Mouse (Mus musculus) kidney, postnatal 25 days (tissue): ENCODE results near the gene Vmn2r82.
"Not testable (repeated sequence)": the region's sequence is repeated elsewhere in the genome, so short reads cannot be mapped to it uniquely, and the experiment has no call there.

Experiments used
- DNase-seq, 2 experiments: peaks; one replicate each; pipeline ENCODE4 v3.0.0; 2021; ENCODE audit warnings: mixed read lengths in 2 of 2

Vmn2r82 gene

DNA sequence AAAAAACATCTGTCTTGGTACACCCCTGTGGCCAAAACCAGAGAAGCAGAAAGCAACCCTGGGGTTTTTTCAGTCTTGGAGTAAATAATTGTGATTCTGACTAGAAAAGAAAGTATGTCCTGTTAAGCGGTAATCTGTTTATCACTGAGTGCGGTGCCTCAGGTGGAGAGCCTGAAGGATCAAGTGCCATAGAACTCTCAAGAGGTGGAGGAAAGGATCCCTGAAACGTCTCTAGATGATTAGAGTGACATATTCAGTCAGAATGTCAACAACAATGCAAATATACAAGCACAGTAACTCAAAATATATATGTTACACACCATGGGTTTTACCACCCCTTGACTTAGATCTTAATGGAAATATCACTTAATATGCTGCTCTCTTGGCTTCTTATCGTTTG is at the start of gene Vmn2r82:
TSS of gene Vmn2r82 (plus strand) at position 301 of the 400 bp plus-strand sequence.
- DNase-seq, result not testable (repeated sequence)

DNA sequence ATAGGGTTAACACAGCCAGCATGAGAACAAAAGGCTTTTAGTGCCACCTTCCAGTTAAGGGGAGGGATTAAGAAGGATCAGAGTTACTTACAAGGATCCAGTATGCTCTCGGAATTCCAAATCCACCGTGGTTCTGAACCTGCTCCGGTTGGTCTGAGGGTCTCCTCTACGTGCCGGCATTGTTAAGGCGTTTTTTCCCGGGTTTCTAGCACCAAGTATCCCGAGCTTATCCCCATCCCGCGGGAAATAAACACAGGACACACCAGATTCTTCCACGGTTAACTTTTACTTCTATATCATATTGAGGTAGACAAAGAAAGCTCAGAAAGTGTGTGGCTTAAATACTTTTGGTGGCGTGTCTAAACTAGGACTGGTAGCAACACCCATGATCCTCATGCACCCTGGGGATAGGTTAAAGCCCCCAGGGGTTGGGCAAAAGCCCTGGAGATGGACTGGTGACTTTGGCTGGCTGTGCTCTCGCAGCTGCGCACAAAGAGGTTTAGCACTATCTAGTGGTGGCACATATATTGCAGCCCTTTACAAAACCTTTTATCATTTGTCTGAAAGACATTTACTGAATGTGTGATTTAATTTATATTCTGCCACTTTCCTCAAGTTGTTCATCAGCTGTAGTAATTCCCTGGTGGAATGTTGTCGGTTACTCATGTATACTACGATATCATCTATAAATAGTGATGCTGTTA is 34.1 kb upstream of the Vmn2r82 start:
- not testable (repeated sequence) for DNase-seq

DNA sequence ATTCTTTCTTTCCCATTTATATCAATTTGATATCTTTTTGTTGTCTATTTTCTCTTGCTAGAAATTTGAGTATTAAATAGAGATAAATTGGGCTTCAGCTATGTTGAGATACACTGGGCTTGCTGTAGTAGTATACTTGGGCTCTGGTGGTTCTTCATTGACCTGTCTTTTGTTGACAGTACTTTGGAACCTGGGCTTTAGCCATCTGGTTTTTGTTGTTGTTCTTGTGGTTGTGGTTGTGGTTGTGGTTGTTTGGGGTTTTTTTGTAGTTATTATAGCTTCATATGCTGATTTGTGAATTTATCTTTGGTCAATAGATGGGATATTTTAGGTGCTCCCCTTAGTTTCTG is 33.6 kb upstream of the Vmn2r82 start:
- DNase-seq, result no peak

DNA sequence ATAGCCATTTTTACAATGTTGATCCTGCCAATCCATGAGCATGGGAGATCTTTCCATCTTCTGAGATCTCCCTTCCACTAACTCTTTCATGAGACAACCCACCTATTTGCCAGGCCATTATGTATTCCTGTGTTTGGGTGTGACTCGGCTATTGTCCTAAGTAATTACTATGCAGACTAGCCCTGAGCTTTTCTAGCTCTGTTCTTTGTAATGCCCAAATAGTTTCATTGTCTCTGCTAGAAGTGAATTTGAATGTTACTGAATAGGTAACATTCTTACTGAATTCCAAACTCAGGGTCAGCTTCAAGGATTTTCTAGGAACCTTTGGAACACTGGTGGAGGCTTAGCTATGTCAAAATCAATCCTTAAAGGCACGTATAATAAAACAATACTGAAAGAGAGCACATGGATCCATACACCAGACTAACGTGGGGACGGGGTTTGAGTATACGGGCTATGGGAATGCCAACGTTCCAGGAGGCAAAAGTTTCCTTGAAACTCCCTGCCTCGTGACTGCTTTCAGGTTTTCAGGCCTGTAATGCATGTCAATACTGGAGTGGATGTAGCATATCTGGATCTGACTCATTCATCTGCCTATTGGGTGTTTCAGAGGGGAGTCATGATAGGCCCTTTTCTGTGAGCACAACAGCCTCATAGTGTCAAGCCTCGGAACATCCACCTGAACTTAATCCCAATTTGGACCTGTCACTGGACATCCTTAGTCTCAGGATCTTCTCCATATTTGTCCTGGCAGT is 43.8 kb downstream of the Vmn2r82 start:
- DNase-seq, result not testable (repeated sequence)

DNA sequence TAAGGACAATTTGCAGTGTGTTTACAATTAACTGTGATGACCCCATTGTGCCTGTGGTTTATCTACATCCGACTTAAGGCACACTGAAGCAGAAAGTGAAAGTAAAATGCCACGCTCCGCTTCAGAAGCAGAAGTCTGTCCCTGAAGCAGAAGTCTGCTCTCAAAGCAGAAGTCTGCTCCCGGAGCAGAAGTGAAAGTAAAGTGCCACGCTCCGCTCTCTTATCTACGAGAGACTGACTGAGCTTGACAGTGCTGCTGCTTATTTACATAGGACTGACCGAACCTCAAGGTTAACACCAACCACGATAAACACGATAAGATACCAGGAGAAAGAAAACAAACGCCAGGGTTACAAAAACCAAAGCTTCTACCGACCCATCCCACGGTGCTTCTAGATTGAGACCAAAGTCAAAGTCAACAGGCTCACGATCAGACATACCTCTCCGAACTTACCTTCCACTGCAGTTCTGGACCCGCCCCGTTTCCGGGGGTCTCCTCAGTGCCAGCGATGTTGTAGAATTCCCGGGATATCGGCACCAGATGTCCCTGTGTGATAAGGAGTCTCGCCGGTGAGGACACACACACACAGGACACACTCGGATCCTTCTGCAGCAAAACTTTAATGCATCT is 60.9 kb downstream of the Vmn2r82 start:
- no peak for DNase-seq

DNA sequence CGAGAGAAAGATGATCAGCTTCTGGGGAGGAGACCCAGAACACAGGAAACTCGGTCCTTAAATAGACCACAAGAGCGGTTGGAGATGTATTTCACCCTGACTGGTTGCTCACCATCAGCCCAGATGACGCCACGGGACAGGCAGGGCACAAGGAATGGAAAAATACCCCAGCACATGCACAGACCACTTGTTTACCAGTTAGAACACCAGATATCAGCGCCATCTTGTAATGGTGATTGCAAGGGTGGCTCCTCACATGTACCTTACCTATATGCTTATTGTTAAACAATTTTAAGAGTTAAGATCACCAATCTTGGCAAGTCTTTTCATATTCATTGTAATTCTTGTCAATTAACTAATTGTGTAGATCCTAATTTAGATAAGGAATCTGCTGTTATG is 61.5 kb downstream of the Vmn2r82 start:
- DNase-seq, result not testable (repeated sequence)

DNA sequence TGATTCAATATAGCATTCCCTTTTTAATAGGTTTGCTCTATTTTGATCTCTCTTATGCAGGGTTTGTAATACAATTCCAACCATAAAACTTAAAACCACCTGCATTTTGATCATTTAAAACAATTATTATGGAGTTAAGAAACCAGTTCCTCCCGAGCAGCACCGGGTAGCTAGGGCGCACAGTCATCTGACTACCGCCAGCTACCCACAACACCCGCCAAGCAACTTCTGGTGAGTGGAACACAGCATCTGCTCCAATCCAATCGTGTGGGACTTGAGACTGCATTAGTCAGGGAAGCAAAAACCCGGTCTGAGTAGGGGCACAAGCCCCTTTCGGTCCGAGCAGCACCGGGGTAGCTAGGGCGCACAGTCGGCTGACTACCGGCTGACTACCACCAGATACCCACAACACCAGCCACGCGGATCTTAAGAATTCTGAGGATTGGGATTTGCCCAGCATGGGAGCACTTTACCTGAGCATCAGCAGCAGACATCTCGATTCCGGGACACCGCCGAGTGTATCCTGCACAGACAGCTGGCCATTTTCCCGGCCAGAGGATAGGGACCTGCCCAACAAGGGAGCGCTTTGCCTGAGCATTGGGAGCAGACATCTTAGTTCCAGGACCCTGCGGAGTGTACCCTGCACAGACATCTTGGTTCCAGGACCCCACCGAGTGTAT is 79.0 kb downstream of the Vmn2r82 start:
- not testable (repeated sequence) for DNase-seq
